Mouse (Mus musculus) thymus, adult 2 months (tissue): ENCODE measurements around the gene Vwce.

Experiments used
- CTCF ChIP-seq: fragments of 200-500 bp; IDR thresholded peaks from 2 replicates; pipeline ENCODE4 v1.5.1; 2012; ENCODE audit warnings: mild to moderate bottlenecking, control low read depth, low read length, moderate library complexity, borderline replicate concordance; ENCODE audit not compliant: control insufficient read depth, poor library complexity, insufficient read depth; ENCODE audit errors: extremely low read depth
- POLR2A ChIP-seq: fragments of 200-500 bp; IDR thresholded peaks from 2 replicates; pipeline ENCODE4 v1.6.1; 2012; ENCODE audit warnings: mild to moderate bottlenecking, low read length, control low read depth, moderate library complexity; ENCODE audit not compliant: control insufficient read depth, poor library complexity, insufficient read depth; ENCODE audit errors: extremely low read depth

DNA sequence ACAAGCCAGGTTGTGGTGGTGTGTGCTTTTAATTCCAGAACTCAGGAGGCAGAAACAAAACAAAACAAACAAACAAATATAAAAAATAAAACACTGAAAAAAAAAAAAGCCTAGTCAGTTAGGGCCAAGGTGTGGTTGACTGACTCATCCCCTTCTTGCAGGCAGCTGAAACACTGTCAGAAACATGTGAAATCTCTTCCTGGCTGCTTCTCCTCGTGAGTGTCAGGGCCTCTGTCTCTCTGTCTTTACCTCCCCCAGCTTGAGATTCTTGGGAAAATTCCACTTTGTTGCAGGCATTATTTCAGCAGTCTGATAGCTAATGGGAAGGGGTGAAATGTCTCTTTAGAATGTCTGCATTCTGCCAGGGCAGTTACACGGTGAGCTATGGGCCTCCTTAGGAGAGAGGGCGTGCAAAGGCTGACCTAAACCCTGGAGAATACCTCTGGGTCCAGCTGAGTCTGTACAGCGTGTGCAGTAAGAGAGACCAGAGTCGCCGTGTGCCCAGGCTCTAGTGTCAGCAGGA, 31.7 kb upstream of the Vwce start:
- no peak for TF ChIP-seq CTCF
- TF ChIP-seq POLR2A, result no peak
